In the genomic region with DNA sequence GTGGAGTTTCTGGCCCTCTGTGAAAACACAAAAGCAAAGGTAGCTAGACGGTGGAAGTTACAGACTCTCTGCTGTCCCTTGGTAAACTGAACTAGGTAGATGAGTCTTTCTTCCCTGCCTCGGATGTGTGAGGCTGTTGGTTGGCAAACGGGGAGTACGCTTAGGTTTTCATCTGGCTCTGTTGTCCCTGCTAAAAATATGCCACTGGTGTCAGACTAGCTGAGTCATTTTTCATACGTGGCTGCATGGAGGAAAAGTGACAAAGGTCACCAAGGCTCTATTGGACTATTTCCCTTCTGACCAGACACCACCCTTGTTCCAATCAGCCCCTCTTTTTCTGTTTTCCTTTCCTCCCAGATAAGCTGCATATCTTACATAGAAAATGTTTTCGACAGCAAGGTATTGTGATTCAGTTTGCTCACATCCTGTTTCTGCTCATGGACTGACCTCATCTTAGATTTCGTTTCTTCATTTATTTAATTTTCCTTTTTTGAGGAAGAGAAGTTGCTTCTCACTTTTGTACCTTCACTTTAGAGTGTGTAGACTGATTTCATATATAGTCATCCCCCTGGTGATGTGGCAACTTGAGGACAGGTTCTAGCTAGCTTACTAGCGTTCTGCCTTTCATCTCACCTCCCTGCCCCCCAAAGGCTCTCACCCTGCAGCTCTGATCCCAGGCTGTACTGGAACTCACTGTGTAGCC, we compare ENCODE assay signal across 9 mouse cellular contexts. TPM values are rescaled to one million over a fixed set of nuclear protein-coding genes. Genes with fewer than 3 reads are reported as not detected.
A peak's percentile ranks its signal among the peaks of the same experiment; 100 is the strongest.
DNase-seq lines count a peak whose midpoint lies in the region; ATAC-seq and TF ChIP-seq lines count a peak whose summit lies in the region.
"Had no signal": no experiment of that assay in that cellular context is flagged by ENCODE, and none has a peak within 500 bp of the region (broad histone marks: within the 10 kb centered on the region; RNA-seq: fewer than 3 reads in every experiment).

No protein-coding gene starts in this region.

- 63% methylated on average over 8 of the region's 8 CpGs for WGBS in kidney, embryonic 14.5 days
- 29% methylated on average over 8 of the region's 8 CpGs for WGBS in small intestine, adult 2 months

- intact Hi-C loops in left cerebral cortex, postnatal 25 days (cut with DNase I), result no loop called here

- H3K4me1 ChIP-seq in kidney, embryonic 14.5 days (ENCODE audit: control insufficient read depth, insufficient read depth, low read length), result no peaks in the 10 kb centered on the region
- H3K4me1 ChIP-seq in small intestine, adult 2 months (ENCODE audit: control insufficient read depth, insufficient read depth, insufficient read length, low read length), result peaks cover 14% of the 10 kb centered on the region; the same call in 1 of the 2 replicates
- H3K4me1 ChIP-seq: forebrain, embryonic 10.5 days had no signal

- TF ChIP-seq POLR2A in small intestine, adult 2 months (IDR thresholded peaks at IDR 0.05; ENCODE audit: low read depth, low read length), result no peak

- H3K27ac ChIP-seq in layer of hippocampus, adult 2 months, result peak overlapping the region; percentile 53
- peak overlapping the region; percentile 71; the same call in 1 of the 2 replicates for H3K27ac ChIP-seq in kidney, embryonic 14.5 days (ENCODE audit: low read depth, low read length)
- H3K27ac ChIP-seq in small intestine, adult 2 months (ENCODE audit: insufficient read depth, low read depth, low read length), result peak overlapping the region; percentile 80
- H3K27ac ChIP-seq: forebrain, embryonic 10.5 days had no signal

- no peak for TF ChIP-seq CTCF in layer of hippocampus, adult 2 months (conservative IDR thresholded peaks at IDR 0.05)
- no peak for TF ChIP-seq CTCF in small intestine, adult 2 months (IDR thresholded peaks at IDR 0.05; ENCODE audit: extremely low read depth, insufficient read length, insufficient replicate concordance, low read depth, low read length)

- no peaks in the 10 kb centered on the region for H3K9me3 ChIP-seq in kidney, embryonic 14.5 days (ENCODE audit: control insufficient read depth, low read length)
- H3K9me3 ChIP-seq: forebrain, embryonic 10.5 days had no signal

- no peaks in the 10 kb centered on the region for H3K27me3 ChIP-seq in kidney, embryonic 14.5 days (ENCODE audit: control insufficient read depth, insufficient read depth, low read length)
- no peaks in the 10 kb centered on the region for H3K27me3 ChIP-seq in small intestine, adult 2 months (ENCODE audit: control insufficient read depth, insufficient read depth, low read length)

- no peak overlapping the region for H3K4me3 ChIP-seq in layer of hippocampus, adult 2 months
- H3K4me3 ChIP-seq in kidney, embryonic 14.5 days (ENCODE audit: low read length), result no peak overlapping the region
- H3K4me3 ChIP-seq in small intestine, adult 2 months (ENCODE audit: low read depth, low read length), result no peak overlapping the region
- H3K4me3 ChIP-seq: forebrain, embryonic 10.5 days had no signal

- no peak overlapping the region for H3K4me2 ChIP-seq in kidney, embryonic 14.5 days (replicated peaks; ENCODE audit: low read depth, low read length)

- no peak for ATAC-seq in kidney, embryonic 14.5 days (ENCODE audit: low FRiP score, low TSS enrichment)
- no peak for ATAC-seq in CD4-positive, CD25-positive, alpha-beta regulatory T cell, adult 4 months

- DNase-seq in layer of hippocampus, adult 2 months (ENCODE audit: low spot score in 2 of 2), result no peak
- no peak for DNase-seq in layer of hippocampus, postnatal 36 days
- peak; percentile 51 for DNase-seq in gastrocnemius, postnatal 25 days
- DNase-seq in left cerebral cortex, postnatal 25 days (ENCODE audit: low spot score in 2 of 2), result no peak
- no peak for DNase-seq in T-cell, adult 2 months (ENCODE audit: low spot score)

- H3K9ac ChIP-seq in kidney, embryonic 14.5 days (ENCODE audit: low read depth, low read length), result no peak overlapping the region

- H3K36me3 ChIP-seq in kidney, embryonic 14.5 days (ENCODE audit: control insufficient read depth, insufficient read depth, low read length), result no peaks in the 10 kb centered on the region
- no peaks in the 10 kb centered on the region for H3K36me3 ChIP-seq in small intestine, adult 2 months (ENCODE audit: control insufficient read depth, insufficient read depth, low read length)
- H3K36me3 ChIP-seq: forebrain, embryonic 10.5 days had no signal

RNA-seq across cellular contexts. Expression of gene Spag9, which starts 8.1 kb away (rescaled TPM):
- 100 to 1,000 TPM; 213 to 217 TPM for total RNA-seq in layer of hippocampus, adult 2 months (2021)
- total RNA-seq in layer of hippocampus, postnatal 36 days (2021), result 100 to 1,000 TPM; 217 to 221 TPM
- total RNA-seq in gastrocnemius, postnatal 25 days (2021), result 100 to 1,000 TPM; 132 to 134 TPM
- polyA plus RNA-seq in kidney, embryonic 14.5 days (2014; fragmentation: Nextera tagmentation; extraction: Ambion mirVana), result 45.6 and 55.1 TPM in 2 replicates
- 20.5 and 32.4 TPM in 2 replicates for polyA plus RNA-seq in small intestine, adult 2 months (2012; rRNA removed)
- 100 to 1,000 TPM; 272 to 282 TPM for total RNA-seq in left cerebral cortex, postnatal 25 days (2021)
- 10 to 100 TPM; 14.9 to 20.3 TPM for polyA plus RNA-seq in CD4-positive, CD25-positive, alpha-beta regulatory T cell, adult 4 months (2017; shearing (Covaris generic))

RNA-seq across cellular contexts. Expression of gene Nme1, which starts 19.5 kb away (rescaled TPM):
- 10 to 100 TPM; 68.7 to 75.0 TPM for total RNA-seq in layer of hippocampus, adult 2 months (2021)
- 10 to 100 TPM; 56.9 to 82.9 TPM for total RNA-seq in layer of hippocampus, postnatal 36 days (2021)
- total RNA-seq in gastrocnemius, postnatal 25 days (2021), result 10 to 100 TPM; 14.7 to 22.5 TPM
- polyA plus RNA-seq in kidney, embryonic 14.5 days (2014; fragmentation: Nextera tagmentation; extraction: Ambion mirVana), result 211 and 282 TPM in 2 replicates
- 43.7 and 50.1 TPM in 2 replicates for polyA plus RNA-seq in small intestine, adult 2 months (2012; rRNA removed)
- total RNA-seq in left cerebral cortex, postnatal 25 days (2021), result 100 to 1,000 TPM; 119 TPM
- polyA plus RNA-seq in CD4-positive, CD25-positive, alpha-beta regulatory T cell, adult 4 months (2017; shearing (Covaris generic)), result 100 to 1,000 TPM; 119 to 260 TPM

RNA-seq across cellular contexts. Expression of gene Gm20390, which starts 19.7 kb away (rescaled TPM):
- 100 to 1,000 TPM in 1 of 2 experiments, 10 to 100 TPM in 1; 96.8 to 111 TPM for total RNA-seq in layer of hippocampus, adult 2 months (2021)
- 100 to 1,000 TPM; 123 to 125 TPM for total RNA-seq in layer of hippocampus, postnatal 36 days (2021)
- total RNA-seq in gastrocnemius, postnatal 25 days (2021), result 10 to 100 TPM; 17.4 to 19.1 TPM
- 458 and 601 TPM in 2 replicates for polyA plus RNA-seq in kidney, embryonic 14.5 days (2014; fragmentation: Nextera tagmentation; extraction: Ambion mirVana)
- 6.9 and 8.5 TPM in 2 replicates for polyA plus RNA-seq in small intestine, adult 2 months (2012; rRNA removed)
- total RNA-seq in left cerebral cortex, postnatal 25 days (2021), result 100 to 1,000 TPM; 106 to 109 TPM
- 100 to 1,000 TPM in 1 of 2 experiments, 10 to 100 TPM in 1; 26.7 to 265 TPM for polyA plus RNA-seq in CD4-positive, CD25-positive, alpha-beta regulatory T cell, adult 4 months (2017; shearing (Covaris generic))

RNA-seq across cellular contexts. Expression of gene Nme2, which starts 31.7 kb away (rescaled TPM):
- total RNA-seq in layer of hippocampus, adult 2 months (2021), result 100 to 1,000 TPM in 1 of 2 experiments, 10 to 100 TPM in 1; 80.1 to 110 TPM
- 10 to 100 TPM; 77.8 to 91.6 TPM for total RNA-seq in layer of hippocampus, postnatal 36 days (2021)
- 100 to 1,000 TPM; 496 to 573 TPM for total RNA-seq in gastrocnemius, postnatal 25 days (2021)
- 271 and 274 TPM in 2 replicates for polyA plus RNA-seq in kidney, embryonic 14.5 days (2014; fragmentation: Nextera tagmentation; extraction: Ambion mirVana)
- 104 and 114 TPM in 2 replicates for polyA plus RNA-seq in small intestine, adult 2 months (2012; rRNA removed)
- 10 to 100 TPM; 63.4 to 79.0 TPM for total RNA-seq in left cerebral cortex, postnatal 25 days (2021)
- 100 to 1,000 TPM; 116 to 398 TPM for polyA plus RNA-seq in CD4-positive, CD25-positive, alpha-beta regulatory T cell, adult 4 months (2017; shearing (Covaris generic))

Comparison
In these comparisons a context has a peak if more than half of its experiments do, and no peak if none do; other contexts are left out.
1. RNA of gene Gm20390, which starts 19.7 kb away (total RNA-seq): 123 to 125 TPM in layer of hippocampus, postnatal 36 days, 96.8 to 111 TPM in layer of hippocampus, adult 2 months and 106 to 109 TPM in left cerebral cortex, postnatal 25 days; 17.4 to 19.1 TPM in gastrocnemius, postnatal 25 days; every median in the first group is over 4 times any median in the second.
2. Peak in every context shown above with its lines, with median percentiles within 50 percentile points of each other: H3K27ac ChIP-seq.